Mouse (Mus musculus): ENCODE data around the gene Nfix. TPM values are rescaled to one million over a fixed set of nuclear protein-coding genes. Genes with fewer than 3 reads are reported as not detected.

Nfix gene
- polyA plus RNA-seq, 1 experiment: 74.6 TPM

GRCm38 (mm10) chr8:84668731-84669485 lies 131.2 kb downstream of the Nfix start:
- Histone ChIP-seq H3K27ac (replicated peaks; ENCODE audit: low read depth, low read length) (no peak overlapping the region), H3K4me1 (ENCODE audit: control insufficient read depth, insufficient read depth, insufficient read length, low read length) (no peaks in the 10 kb centered on the region; the same call in 1 of the 2 replicates), H3K4me3 (ENCODE audit: insufficient read depth, low read depth, low read length) (no peak overlapping the region)

GRCm38 (mm10) chr8:84668081-84668480 lies 132.1 kb downstream of the Nfix start:
- Histone ChIP-seq H3K27ac (replicated peaks; ENCODE audit: low read depth, low read length) (no peak overlapping the region), H3K4me1 (ENCODE audit: control insufficient read depth, insufficient read depth, insufficient read length, low read length) (no peaks in the 10 kb centered on the region; the same call in 1 of the 2 replicates), H3K4me3 (ENCODE audit: insufficient read depth, low read depth, low read length) (no peak overlapping the region)

GRCm38 (mm10) chr8:84665385-84665893 lies 134.7 kb downstream of the Nfix start:
- no peaks in the 10 kb centered on the region; the same call in 1 of the 2 replicates for H3K4me1 ChIP-seq (ENCODE audit: control insufficient read depth, insufficient read depth, insufficient read length, low read length)

GRCm38 (mm10) chr8:84664566-84665384 lies 135.4 kb downstream of the Nfix start:
- H3K4me3 ChIP-seq (ENCODE audit: insufficient read depth, low read depth, low read length): peak overlapping the region; percentile 83
- H3K4me1 ChIP-seq (ENCODE audit: control insufficient read depth, insufficient read depth, insufficient read length, low read length): no peaks in the 10 kb centered on the region; the same call in 1 of the 2 replicates
- peak overlapping the region; percentile 97 for H3K27ac ChIP-seq (replicated peaks; ENCODE audit: low read depth, low read length)

More at GRCm38 (mm10) chr8:84665385-84665893, 134.7 kb downstream of the Nfix start:
- Histone ChIP-seq H3K27ac (replicated peaks; ENCODE audit: low read depth, low read length) (peak overlapping the region; percentile 43; the same call in 1 of the 2 replicates), H3K4me3 (ENCODE audit: insufficient read depth, low read depth, low read length) (peak overlapping the region; percentile 83)

GRCm38 (mm10) chr8:84663483-84664327 lies 136.4 kb downstream of the Nfix start:
- Histone ChIP-seq H3K27ac (replicated peaks; ENCODE audit: low read depth, low read length) (peak overlapping the region; percentile 97), H3K4me1 (ENCODE audit: control insufficient read depth, insufficient read depth, insufficient read length, low read length) (peaks cover 3% of the 10 kb centered on the region; the same call in 1 of the 2 replicates), H3K4me3 (ENCODE audit: insufficient read depth, low read depth, low read length) (peak overlapping the region; percentile 83)

- H3K4me3 ChIP-seq (ENCODE audit: insufficient read depth, low read depth, low read length): peak within 1 kb of the TSS; percentile 74
- H3K4me1 ChIP-seq (ENCODE audit: control insufficient read depth, insufficient read depth, insufficient read length, low read length): peaks cover 3% of the 10 kb centered on the region; the same call in 1 of the 2 replicates
Measured at GRCm38 (mm10) chr8:84662581-84663065, 137.5 kb downstream of the Nfix start, which contains the start of gene Ier2. Gene Ier2 (minus strand): TSS chr8:84662852.

GRCm38 (mm10) chr8:84661961-84662571 lies 138.1 kb downstream of the Nfix start:
- peaks cover 3% of the 10 kb centered on the region; the same call in 1 of the 2 replicates for H3K4me1 ChIP-seq (ENCODE audit: control insufficient read depth, insufficient read depth, insufficient read length, low read length)
- H3K27ac ChIP-seq (replicated peaks; ENCODE audit: low read depth, low read length): peak overlapping the region; percentile 98
- peak overlapping the region; percentile 74 for H3K4me3 ChIP-seq (ENCODE audit: insufficient read depth, low read depth, low read length)

More at GRCm38 (mm10) chr8:84662581-84663065, 137.5 kb downstream of the Nfix start, which contains the start of gene Ier2:
- peak within 1 kb of the TSS; percentile 98 for H3K27ac ChIP-seq (replicated peaks; ENCODE audit: low read depth, low read length)

- peak overlapping the region; percentile 98 for H3K27ac ChIP-seq (replicated peaks; ENCODE audit: low read depth, low read length)
- H3K4me3 ChIP-seq (ENCODE audit: insufficient read depth, low read depth, low read length): peak overlapping the region; percentile 74
- peaks cover 3% of the 10 kb centered on the region; the same call in 1 of the 2 replicates for H3K4me1 ChIP-seq (ENCODE audit: control insufficient read depth, insufficient read depth, insufficient read length, low read length)
Measured at GRCm38 (mm10) chr8:84661458-84661871, 138.7 kb downstream of the Nfix start.

- Histone ChIP-seq H3K4me3 (ENCODE audit: insufficient read depth, low read depth, low read length) (peak overlapping the region; percentile 74), H3K27ac (replicated peaks; ENCODE audit: low read depth, low read length) (peak overlapping the region; percentile 98), H3K4me1 (ENCODE audit: control insufficient read depth, insufficient read depth, insufficient read length, low read length) (peaks cover 3% of the 10 kb centered on the region)
Measured at GRCm38 (mm10) chr8:84660819-84661457, 139.2 kb downstream of the Nfix start.

GRCm38 (mm10) chr8:84659936-84660818 lies 140.0 kb downstream of the Nfix start:
- H3K4me3 ChIP-seq (ENCODE audit: insufficient read depth, low read depth, low read length): peak overlapping the region; percentile 74
- H3K27ac ChIP-seq (replicated peaks; ENCODE audit: low read depth, low read length): peak overlapping the region; percentile 98
- peaks cover 3% of the 10 kb centered on the region; the same call in 1 of the 2 replicates for H3K4me1 ChIP-seq (ENCODE audit: control insufficient read depth, insufficient read depth, insufficient read length, low read length)

- Histone ChIP-seq H3K27ac (replicated peaks; ENCODE audit: low read depth, low read length) (peak overlapping the region; percentile 98), H3K4me1 (ENCODE audit: control insufficient read depth, insufficient read depth, insufficient read length, low read length) (peaks cover 3% of the 10 kb centered on the region; the same call in 1 of the 2 replicates), H3K4me3 (ENCODE audit: insufficient read depth, low read depth, low read length) (no peak overlapping the region)
Measured at GRCm38 (mm10) chr8:84658951-84659350, 141.2 kb downstream of the Nfix start.

- no peak overlapping the region for H3K4me3 ChIP-seq (ENCODE audit: insufficient read depth, low read depth, low read length)
- peak overlapping the region; percentile 37 for H3K27ac ChIP-seq (replicated peaks; ENCODE audit: low read depth, low read length)
- peaks cover 3% of the 10 kb centered on the region; the same call in 1 of the 2 replicates for H3K4me1 ChIP-seq (ENCODE audit: control insufficient read depth, insufficient read depth, insufficient read length, low read length)
Measured at GRCm38 (mm10) chr8:84657680-84658079, 142.5 kb downstream of the Nfix start.
